Mouse (Mus musculus) stomach, postnatal 0 days (tissue): ENCODE measurements around the gene Myh7b. TPM values are rescaled to one million over a fixed set of nuclear protein-coding genes. Genes with fewer than 3 reads are reported as not detected.

Experiments
- ATAC-seq: fragments of 200-750 bp; cut with Nextera tagmentation; 2 replicates; pipeline ENCODE4 v1.8.0; 2017; ENCODE audit not compliant: low FRiP score, low TSS enrichment
- DNase-seq: peaks from one replicate; pipeline ENCODE4 v3.0.0-alpha.2; 2016; ENCODE audit warnings: low spot score
- H3K27ac ChIP-seq: fragments of 300-500 bp; sonication (generic); replicated peaks from 2 replicates; pipeline ENCODE4 v1.5.1; 2014; ENCODE audit warnings: mild to moderate bottlenecking, control low read depth
- H3K27me3 ChIP-seq: fragments of 300-500 bp; sonication (generic); 2 replicates; pipeline ENCODE4 v1.6.1; 2014; ENCODE audit warnings: low read length; ENCODE audit not compliant: control insufficient read depth, insufficient read depth
- H3K36me3 ChIP-seq: fragments of 300-500 bp; sonication (generic); 2 replicates; pipeline ENCODE4 v1.6.1; 2014; ENCODE audit warnings: low read length, mixed read lengths; ENCODE audit not compliant: control insufficient read depth, insufficient read depth
- H3K4me1 ChIP-seq: fragments of 300-500 bp; sonication (generic); replicated peaks from 2 replicates; pipeline ENCODE4 v1.6.1; 2014; ENCODE audit warnings: antibody characterized with exemption; ENCODE audit not compliant: control insufficient read depth, insufficient read depth
- H3K4me2 ChIP-seq: fragments of 300-500 bp; sonication (generic); replicated peaks from 2 replicates; pipeline ENCODE4 v1.6.1; 2014; ENCODE audit warnings: low read depth, mild to moderate bottlenecking, control low read depth, moderate library complexity
- H3K4me3 ChIP-seq: fragments of 300-500 bp; sonication (generic); 2 replicates; pipeline ENCODE4 v1.5.1; 2014; ENCODE audit warnings: low read depth, low read length, control low read depth
- H3K9ac ChIP-seq: fragments of 300-500 bp; sonication (generic); 2 replicates; pipeline ENCODE4 v1.6.1; 2014; ENCODE audit warnings: mild to moderate bottlenecking, low read length, control low read depth, mixed read lengths
- H3K9me3 ChIP-seq: fragments of 300-500 bp; sonication (generic); 2 replicates; pipeline ENCODE4 v1.6.1; 2016; ENCODE audit warnings: low read length; ENCODE audit not compliant: control insufficient read depth
- CTCF ChIP-seq: IDR thresholded peaks from 2 replicates; pipeline ENCODE4 v1.5.1; 2016; ENCODE audit warnings: antibody characterized with exemption, low read depth, mild to moderate bottlenecking, moderate library complexity
- EP300 ChIP-seq: optimal IDR thresholded peaks from 2 replicates; pipeline ENCODE3; 2016; ENCODE audit warnings: antibody characterized with exemption
- WGBS: fragments of 180-500 bp; shearing (Covaris S2); extraction: QIAGEN DNeasy Blood & Tissue Kit; methylation state at CpG from one replicate; pipeline ENCODE4 v1.1.7; 2014; 5-methylcytosine and 5-hydroxymethylcytosine counted together
- polyA plus RNA-seq: library from polyadenylated mRNA; unstranded; fragments of >200 nt; fragmentation: Nextera tagmentation; extraction: Ambion mirVana; gene quantifications from 2 replicates; pipeline ENCODE4 v1.2.1, GENCODE M21; 2015

Myh7b gene
- polyA plus RNA-seq, 1 experiment from 2014 or later: 0.05 TPM

GRCm38 (mm10) chr2:155606360-155606759 lies 4.7 kb upstream of the Myh7b start:
- WGBS: 82% methylated on average over 4 of the region's 4 CpGs
- TF ChIP-seq EP300 (no peak), CTCF (no peak)
- Histone ChIP-seq H3K27me3 (no peaks in the 10 kb centered on the region), H3K9ac (no peak overlapping the region), H3K4me1 (no peaks in the 10 kb centered on the region), H3K9me3 (no peaks in the 10 kb centered on the region), H3K36me3 (no peaks in the 10 kb centered on the region), H3K4me2 (no peak overlapping the region), H3K27ac (no peak overlapping the region), H3K4me3 (no peak overlapping the region)
- ATAC-seq: no peak
- DNase-seq: no peak

- 86% methylated on average over 9 of the region's 9 CpGs for WGBS
- H3K4me3 ChIP-seq: no peak overlapping the region
Observed at GRCm38 (mm10) chr2:155611834-155612550, 980 bp downstream of the Myh7b start.

GRCm38 (mm10) chr2:155613326-155613755 lies 2.3 kb downstream of the Myh7b start:
- TF ChIP-seq EP300 (no peak), CTCF (0 out of 2 replicates have a peak, but pooled peaks have one; percentile 2)

More at GRCm38 (mm10) chr2:155611834-155612550, 980 bp downstream of the Myh7b start:
- H3K9me3 ChIP-seq: no peaks in the 10 kb centered on the region
- no peaks in the 10 kb centered on the region for H3K36me3 ChIP-seq
- DNase-seq (no peak), ATAC-seq (no peak)
- H3K27me3 ChIP-seq: no peaks in the 10 kb centered on the region
- peaks cover 3% of the 10 kb centered on the region for H3K4me1 ChIP-seq
- H3K9ac ChIP-seq: no peak overlapping the region
- H3K4me2 ChIP-seq: no peak overlapping the region
- no peak for TF ChIP-seq EP300
- no peak for TF ChIP-seq CTCF
- H3K27ac ChIP-seq: no peak overlapping the region

GRCm38 (mm10) chr2:155613953-155614352 lies 2.9 kb downstream of the Myh7b start:
- no peak overlapping the region for H3K9ac ChIP-seq

More at GRCm38 (mm10) chr2:155613326-155613755, 2.3 kb downstream of the Myh7b start:
- peak; percentile 95 for ATAC-seq
- no peaks in the 10 kb centered on the region for H3K9me3 ChIP-seq
- no peaks in the 10 kb centered on the region for H3K27me3 ChIP-seq
- no peak overlapping the region for H3K27ac ChIP-seq
- H3K4me2 ChIP-seq: peak overlapping the region; percentile 53
- H3K36me3 ChIP-seq: no peaks in the 10 kb centered on the region
- peak overlapping the region; percentile 30 for H3K4me3 ChIP-seq
- no peak overlapping the region for H3K9ac ChIP-seq
- H3K4me1 ChIP-seq: peaks cover 3% of the 10 kb centered on the region
- WGBS: 6% methylated on average over 20 of the region's 20 CpGs
- DNase-seq: peak; percentile 90

GRCm38 (mm10) chr2:155616971-155617370 lies 6.0 kb downstream of the Myh7b start:
- Histone ChIP-seq H3K4me2 (no peak overlapping the region), H3K27ac (no peak overlapping the region), H3K9me3 (no peaks in the 10 kb centered on the region), H3K27me3 (no peaks in the 10 kb centered on the region), H3K4me1 (peaks cover 3% of the 10 kb centered on the region), H3K9ac (no peak overlapping the region), H3K4me3 (no peak overlapping the region), H3K36me3 (no peaks in the 10 kb centered on the region)
- ATAC-seq: no peak
- no peak for DNase-seq
- 44% methylated on average over 6 of the region's 6 CpGs for WGBS
- no peak for TF ChIP-seq EP300
- TF ChIP-seq CTCF: no peak

More at GRCm38 (mm10) chr2:155613953-155614352, 2.9 kb downstream of the Myh7b start:
- DNase-seq (no peak), ATAC-seq (no peak)
- Histone ChIP-seq H3K4me2 (peak overlapping the region; percentile 53; the same call in 1 of the 2 replicates), H3K4me3 (no peak overlapping the region), H3K36me3 (no peaks in the 10 kb centered on the region), H3K27me3 (no peaks in the 10 kb centered on the region), H3K9me3 (no peaks in the 10 kb centered on the region), H3K27ac (no peak overlapping the region), H3K4me1 (peaks cover 3% of the 10 kb centered on the region)
- TF ChIP-seq CTCF (no peak), EP300 (no peak)
- WGBS: 68% methylated on average over 8 of the region's 8 CpGs

- H3K4me3 ChIP-seq: no peak overlapping the region
- ATAC-seq (peak; percentile 71; the same call in 1 of the 2 replicates), DNase-seq (peak; percentile 89)
- 22% methylated on average over 8 of the region's 8 CpGs for WGBS
- no peak overlapping the region for H3K9ac ChIP-seq
- TF ChIP-seq CTCF (peak; percentile 91), EP300 (no peak)
- no peaks in the 10 kb centered on the region for H3K27me3 ChIP-seq
- H3K4me2 ChIP-seq: no peak overlapping the region
- H3K36me3 ChIP-seq: no peaks in the 10 kb centered on the region
- H3K27ac ChIP-seq: no peak overlapping the region
- H3K4me1 ChIP-seq: no peaks in the 10 kb centered on the region
- no peaks in the 10 kb centered on the region for H3K9me3 ChIP-seq
Observed at GRCm38 (mm10) chr2:155619817-155620216, 8.8 kb downstream of the Myh7b start.
